ENCODE assay signal across 10 mouse cellular contexts in genomic region chr16:32434066-32434465, GRCm38 (mm10). TPM values are rescaled to one million over a fixed set of nuclear protein-coding genes. Genes with fewer than 3 reads are reported as not detected.
DNase-seq lines count a peak whose midpoint lies in the region; ATAC-seq and TF ChIP-seq lines count a peak whose summit lies in the region.
"Had no signal": no experiment of that assay in that cellular context is flagged by ENCODE, and none has a peak within 500 bp of the region (broad histone marks: within the 10 kb centered on the region; RNA-seq: fewer than 3 reads in every experiment).

No protein-coding gene starts in this region.

- no peaks in the 10 kb centered on the region for H3K9me3 ChIP-seq in lung, embryonic 14.5 days (ENCODE audit: low read depth, low read length)
- H3K9me3 ChIP-seq: embryonic facial prominence, embryonic 15.5 days; limb, embryonic 13.5 days had no signal

- TF ChIP-seq CTCF in lung, embryonic 14.5 days (IDR thresholded peaks at IDR 0.05; ENCODE audit: low read depth) = no peak

- H3K9ac ChIP-seq in lung, embryonic 14.5 days = no peak overlapping the region
- H3K9ac ChIP-seq: embryonic facial prominence, embryonic 15.5 days; limb, embryonic 13.5 days had no signal

- WGBS in lung, embryonic 14.5 days = 36% methylated on average over 6 of the region's 6 CpGs

- H3K4me3 ChIP-seq in lung, embryonic 14.5 days (ENCODE audit: low read depth, low read length) = no peak overlapping the region
- H3K4me3 ChIP-seq: embryonic facial prominence, embryonic 15.5 days; limb, embryonic 13.5 days had no signal

- H3K36me3 ChIP-seq in lung, embryonic 14.5 days (ENCODE audit: insufficient read depth) = no peaks in the 10 kb centered on the region
- H3K36me3 ChIP-seq: embryonic facial prominence, embryonic 15.5 days; limb, embryonic 13.5 days had no signal

- intact Hi-C loops in gastrocnemius, postnatal 14 days (cut with DNase I; ENCODE audit: low total_unique reads) = no loop called here
- intact Hi-C loops in gastrocnemius, postnatal 36 days (cut with DNase I) = no loop called here

- H3K27me3 ChIP-seq in lung, embryonic 14.5 days (ENCODE audit: insufficient read depth, low read length) = no peaks in the 10 kb centered on the region
- H3K27me3 ChIP-seq: embryonic facial prominence, embryonic 15.5 days; limb, embryonic 13.5 days had no signal

- ATAC-seq in lung, embryonic 14.5 days (ENCODE audit: insufficient read depth) = no peak

- H3K4me1 ChIP-seq in lung, embryonic 14.5 days (ENCODE audit: insufficient read depth) = no peaks in the 10 kb centered on the region

- H3K4me2 ChIP-seq in lung, embryonic 14.5 days = no peak overlapping the region
- H3K4me2 ChIP-seq: embryonic facial prominence, embryonic 15.5 days; limb, embryonic 13.5 days had no signal

- peak; percentile 35 for DNase-seq in gastrocnemius, postnatal 14 days
- DNase-seq in gastrocnemius, postnatal 36 days = no peak
- DNase-seq in heart, adult 9 months (ENCODE audit: low spot score in 2 of 2) = peak; percentile 65 to 71
- DNase-seq in lung, embryonic 14.5 days = peak; percentile 62
- peak; percentile 93 for DNase-seq in thymus, postnatal 0 days (ENCODE audit: low spot score)
- DNase-seq in cerebellum, postnatal 36 days = no peak
- no peak for DNase-seq in ovary, postnatal 36 days (ENCODE audit: low spot score)
- DNase-seq in kidney, adult 18-20 months = no peak

- no peak overlapping the region for H3K27ac ChIP-seq in lung, embryonic 14.5 days (ENCODE audit: low read depth)
- H3K27ac ChIP-seq: embryonic facial prominence, embryonic 15.5 days; limb, embryonic 13.5 days had no signal

RNA-seq across cellular contexts. Expression of gene Pcyt1a, which starts 3.3 kb away (rescaled TPM):
- total RNA-seq in gastrocnemius, postnatal 14 days (2021) = 10 to 100 TPM; 74.4 to 74.6 TPM
- total RNA-seq in gastrocnemius, postnatal 36 days (2021) = 100 to 1,000 TPM; 105 to 121 TPM
- 39.5 and 40.4 TPM in 2 replicates for polyA plus RNA-seq in lung, embryonic 14.5 days (2014; fragmentation: Nextera tagmentation; extraction: Ambion mirVana)
- 14.8 and 15.8 TPM in 2 replicates for polyA plus RNA-seq in thymus, postnatal 0 days (2015; fragmentation: Nextera tagmentation; extraction: Ambion mirVana)

RNA-seq across cellular contexts. Expression of gene Tctex1d2, which starts 14.6 kb away (rescaled TPM):
- 1 to 10 TPM; 4.5 to 5.7 TPM for total RNA-seq in gastrocnemius, postnatal 14 days (2021)
- total RNA-seq in gastrocnemius, postnatal 36 days (2021) = 1 to 10 TPM; 3.3 to 4.8 TPM
- 27.7 and 28.1 TPM in 2 replicates for polyA plus RNA-seq in lung, embryonic 14.5 days (2014; fragmentation: Nextera tagmentation; extraction: Ambion mirVana)
- polyA plus RNA-seq in thymus, postnatal 0 days (2015; fragmentation: Nextera tagmentation; extraction: Ambion mirVana) = 14.1 and 15.5 TPM in 2 replicates

RNA-seq across cellular contexts. Expression of gene Tm4sf19, which starts 33.8 kb away (rescaled TPM):
- total RNA-seq in gastrocnemius, postnatal 14 days (2021) = not detected
- total RNA-seq in gastrocnemius, postnatal 36 days (2021) = not detected
- polyA plus RNA-seq in lung, embryonic 14.5 days (2014; fragmentation: Nextera tagmentation; extraction: Ambion mirVana) = not detected in 2 replicates
- polyA plus RNA-seq in thymus, postnatal 0 days (2015; fragmentation: Nextera tagmentation; extraction: Ambion mirVana) = not detected in 2 replicates
- polyA plus RNA-seq: limb, embryonic 13.5 days had no signal

RNA-seq across cellular contexts. Expression of gene Slc51a, which starts 53.6 kb away (rescaled TPM):
- total RNA-seq in gastrocnemius, postnatal 14 days (2021) = not detected
- not detected for total RNA-seq in gastrocnemius, postnatal 36 days (2021)
- polyA plus RNA-seq in lung, embryonic 14.5 days (2014; fragmentation: Nextera tagmentation; extraction: Ambion mirVana) = 0.24 and 0.60 TPM in 2 replicates
- polyA plus RNA-seq in thymus, postnatal 0 days (2015; fragmentation: Nextera tagmentation; extraction: Ambion mirVana) = 0.90 and 0.91 TPM in 2 replicates
- polyA plus RNA-seq: embryonic facial prominence, embryonic 15.5 days had no signal

Comparison
In these comparisons a context has a peak if more than half of its experiments do, and no peak if none do; other contexts are left out.
1. DNase-seq: peak in gastrocnemius, postnatal 14 days (single experiment), heart, adult 9 months (2 of 2), lung, embryonic 14.5 days (single experiment) and thymus, postnatal 0 days (single experiment); none in gastrocnemius, postnatal 36 days (0 of 2), cerebellum, postnatal 36 days (0 of 2), ovary, postnatal 36 days (single experiment) and kidney, adult 18-20 months (single experiment).